Mouse (Mus musculus) ES-E14 (cell line): ENCODE measurements at regions not wholly inside any gene's neighbourhood (a gene's known extent, or its start where the extent isn't known, plus 50 kb on each side); places are given as distances from the start of the nearest gene placed in this dataset.

ENCODE experiments used
- DNase-seq: peaks from one replicate; pipeline ENCODE4 v3.0.0-alpha.2; 2013; ENCODE audit warnings: low read depth, low spot score
- H3K27ac ChIP-seq: 2 replicates; pipeline ENCODE4 v1.5.1; 2012; ENCODE audit warnings: low read depth, mild to moderate bottlenecking, low read length, moderate library complexity, mixed read lengths; ENCODE audit not compliant: poor library complexity, insufficient read depth, severe bottlenecking
- H3K36me3 ChIP-seq: 2 replicates; pipeline ENCODE4 v1.6.1; 2012; ENCODE audit warnings: mild to moderate bottlenecking, low read length, moderate library complexity, mixed read lengths; ENCODE audit not compliant: control insufficient read depth, poor library complexity, insufficient read depth, severe bottlenecking
- H3K4me1 ChIP-seq, 2 experiments: fragments of 150-350 bp in 1 of 2; sonication (generic) in 1 of 2; 2 replicates each; pipeline ENCODE4 v1.6.1; 2012; ENCODE audit warnings: low read length in 2 of 2, mild to moderate bottlenecking in 1 of 2, mixed read lengths in 1 of 2; ENCODE audit not compliant: control insufficient read depth in 2 of 2, insufficient read depth in 2 of 2, poor library complexity in 1 of 2
- H3K4me3 ChIP-seq, 2 experiments: fragments of 150-350 bp in 1 of 2; sonication (generic) in 1 of 2; 2 replicates each; pipeline ENCODE4 v1.5.1; 2012; ENCODE audit warnings: low read length in 2 of 2, low read depth in 1 of 2, mild to moderate bottlenecking in 1 of 2, mixed read lengths in 1 of 2; ENCODE audit not compliant: insufficient read depth in 1 of 2, poor library complexity in 1 of 2, severe bottlenecking in 1 of 2
- H3K9ac ChIP-seq: 2 replicates; pipeline ENCODE4 v1.6.1; 2012; ENCODE audit warnings: low read depth, mild to moderate bottlenecking, low read length, mixed read lengths; ENCODE audit not compliant: poor library complexity, insufficient read depth, severe bottlenecking
- H3K9me3 ChIP-seq: fragments of 150-350 bp; sonication (generic); 2 replicates; pipeline ENCODE4 v1.6.1; 2012; ENCODE audit warnings: low read depth, mild to moderate bottlenecking, low read length; ENCODE audit not compliant: control insufficient read depth, insufficient read depth
- CHD2 ChIP-seq: IDR thresholded peaks from 2 replicates; pipeline ENCODE4 v1.6.1; 2014; ENCODE audit warnings: mild to moderate bottlenecking, low read depth, low read length, inconsistent platforms
- HCFC1 ChIP-seq: IDR thresholded peaks from 2 replicates; pipeline ENCODE4 v1.6.1; 2012; ENCODE audit warnings: low read length, inconsistent platforms, borderline replicate concordance; ENCODE audit not compliant: insufficient read depth
- MAFK ChIP-seq: IDR thresholded peaks from 2 replicates; pipeline ENCODE4 v1.6.1; 2014; ENCODE audit warnings: mild to moderate bottlenecking, low read depth, low read length, inconsistent platforms; ENCODE audit not compliant: insufficient read depth
- ZC3H11A ChIP-seq: IDR thresholded peaks from 2 replicates; pipeline ENCODE4 v1.6.1; 2012; ENCODE audit warnings: low read depth, mild to moderate bottlenecking, inconsistent platforms, low read length, borderline replicate concordance
- ZNF384 ChIP-seq: IDR thresholded peaks from 2 replicates; pipeline ENCODE4 v1.6.1; 2012; ENCODE audit warnings: low read depth, low read length, inconsistent platforms
- in situ Hi-C, 2 experiments: fragments of 600-800 bp; cut with MboI; formaldehyde crosslinking; loops; one replicate each; pipeline ENCODE4 v1.15.1; 2025; ENCODE audit warnings: low sequenced_read_pairs in 2 of 2, inconsistent platforms in 1 of 2; ENCODE audit not compliant: unreplicated experiment in 2 of 2

DNA sequence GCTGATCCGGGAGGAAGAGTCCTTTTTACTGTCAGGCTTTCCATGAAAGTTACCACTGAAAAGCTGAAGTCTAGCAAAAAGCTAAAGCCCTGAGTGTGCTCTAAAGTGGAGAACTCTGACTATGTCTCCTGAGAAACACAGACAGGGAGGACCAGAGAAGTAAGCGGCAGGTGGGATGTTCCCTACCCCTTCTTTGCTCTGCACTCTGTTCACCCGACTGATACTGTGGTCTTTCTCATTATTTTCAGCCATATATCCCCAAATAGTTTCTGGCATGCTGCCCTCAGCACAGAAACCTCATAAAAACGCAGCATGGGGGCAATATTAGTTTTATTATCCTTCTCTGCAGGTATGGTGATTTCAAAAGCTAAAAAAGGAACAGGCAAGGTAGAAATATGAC lies 126.7 kb upstream of the Ctso start:
- Histone ChIP-seq H3K4me1 (no peaks in the 10 kb centered on the region), H3K27ac (no peak overlapping the region), H3K9ac (no peak overlapping the region), H3K4me3 (no peak overlapping the region), H3K9me3 (no peaks in the 10 kb centered on the region), H3K36me3 (no peaks in the 10 kb centered on the region)
- no peak for DNase-seq
- no peak for TF ChIP-seq ZC3H11A
- no peak for TF ChIP-seq HCFC1
- TF ChIP-seq MAFK, result no peak
- no peak for TF ChIP-seq CHD2
- TF ChIP-seq ZNF384, result no peak
- in situ Hi-C loops, result no loop called here

GRCm38 (mm10) chr3:81809604-81810003 lies 122.8 kb upstream of the Ctso start:
- TF ChIP-seq MAFK, result no peak
- no peak for TF ChIP-seq CHD2
- Histone ChIP-seq H3K4me1 (no peaks in the 10 kb centered on the region), H3K9me3 (no peaks in the 10 kb centered on the region), H3K9ac (no peak overlapping the region), H3K36me3 (no peaks in the 10 kb centered on the region), H3K4me3 (no peak overlapping the region), H3K27ac (no peak overlapping the region)
- in situ Hi-C loops, result no loop called here
- DNase-seq, result no peak

DNA sequence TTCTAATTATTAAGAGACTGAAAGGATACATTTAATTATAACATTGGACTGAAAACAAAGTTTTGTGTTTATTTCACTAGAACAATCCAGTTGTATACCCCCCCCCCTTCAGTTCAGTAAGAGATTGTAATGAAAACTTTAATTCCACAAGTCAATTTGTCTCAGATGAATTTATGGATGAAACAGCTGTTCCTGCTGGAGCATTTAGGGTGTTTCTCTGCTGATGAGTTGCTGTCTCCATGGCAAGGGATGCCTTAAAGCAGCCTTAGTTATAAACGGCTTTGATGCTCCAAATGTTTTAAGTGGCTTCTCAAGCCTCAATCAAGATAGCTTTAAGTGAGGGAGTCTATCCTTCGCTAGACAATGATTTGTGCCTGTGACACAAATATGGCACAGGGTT lies 112.1 kb upstream of the Ctso start:
- H3K9me3 ChIP-seq, result no peaks in the 10 kb centered on the region
- TF ChIP-seq CHD2, result no peak
- no peak for TF ChIP-seq ZC3H11A
- TF ChIP-seq HCFC1, result no peak
- TF ChIP-seq ZNF384, result no peak
- TF ChIP-seq MAFK, result no peak
- in situ Hi-C loops, result no loop called here
- no peaks in the 10 kb centered on the region for H3K4me1 ChIP-seq
- H3K4me3 ChIP-seq, result no peak overlapping the region
- no peak overlapping the region for H3K27ac ChIP-seq
- H3K9ac ChIP-seq, result no peak overlapping the region
- no peaks in the 10 kb centered on the region for H3K36me3 ChIP-seq
- no peak for DNase-seq

GRCm38 (mm10) chr3:81829525-81829924 lies 102.9 kb upstream of the Ctso start:
- Histone ChIP-seq H3K4me1 (no peaks in the 10 kb centered on the region), H3K36me3 (no peaks in the 10 kb centered on the region), H3K9ac (no peak overlapping the region), H3K4me3 (no peak overlapping the region), H3K27ac (no peak overlapping the region), H3K9me3 (no peaks in the 10 kb centered on the region)
- in situ Hi-C loops, result no loop called here
- no peak for DNase-seq
- TF ChIP-seq ZC3H11A (no peak), ZNF384 (no peak), HCFC1 (no peak), MAFK (no peak), CHD2 (no peak)

- Histone ChIP-seq H3K36me3 (no peaks in the 10 kb centered on the region), H3K4me3 (no peak overlapping the region), H3K4me1 (no peaks in the 10 kb centered on the region), H3K9me3 (no peaks in the 10 kb centered on the region), H3K27ac (no peak overlapping the region), H3K9ac (no peak overlapping the region)
- no peak for TF ChIP-seq ZNF384
- TF ChIP-seq HCFC1, result no peak
- no peak for TF ChIP-seq ZC3H11A
- no peak for TF ChIP-seq CHD2
- no peak for TF ChIP-seq MAFK
- in situ Hi-C loops, result no loop called here
- no peak for DNase-seq
Observed at GRCm38 (mm10) chr3:81829966-81830599, 102.3 kb upstream of the Ctso start.
